Mouse (Mus musculus): ENCODE data around the gene Gdpgp1. TPM values are rescaled to one million over a fixed set of nuclear protein-coding genes. Genes with fewer than 3 reads are reported as not detected.
A peak's percentile ranks its signal among the peaks of the same experiment; 100 is the strongest.

Gdpgp1 gene
- polyA plus RNA-seq, 1 experiment: 3.0 TPM

DNA sequence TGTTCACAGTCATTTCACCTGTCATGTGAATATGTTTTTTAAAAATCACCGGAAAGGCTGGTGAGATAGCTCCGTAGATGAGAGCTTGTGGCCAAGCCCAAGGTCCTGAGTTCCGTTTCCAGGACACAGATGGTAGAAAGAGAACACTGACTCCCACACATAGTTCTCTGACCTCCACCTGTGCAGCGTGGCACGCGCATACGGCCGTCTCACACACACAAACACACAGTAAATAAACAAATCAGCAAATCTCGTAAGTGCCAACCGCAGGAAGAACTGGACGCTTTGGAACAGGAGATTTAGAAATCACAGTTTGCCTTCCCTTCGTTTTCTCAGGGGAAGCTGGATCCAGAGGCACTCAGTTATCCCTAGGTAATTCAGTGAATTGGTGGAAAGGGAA, 45.2 kb upstream of the Gdpgp1 start:
- H3K36me3 ChIP-seq (ENCODE audit: control insufficient read depth, insufficient read depth, low read length): no peaks in the 10 kb centered on the region
- H3K4me3 ChIP-seq (ENCODE audit: extremely low read depth, insufficient read depth, insufficient read length): no peak overlapping the region
- no peak for DNase-seq (ENCODE audit: low read depth in 1 of 2, low spot score in 2 of 2)
- no peak for TF ChIP-seq CTCF (IDR thresholded peaks at IDR 0.05; ENCODE audit: extremely low read depth, insufficient read depth, insufficient read length, insufficient replicate concordance)
- no peak for TF ChIP-seq POLR2A (IDR thresholded peaks at IDR 0.05; ENCODE audit: low read depth, low read length)
- no peaks in the 10 kb centered on the region for H3K27me3 ChIP-seq (ENCODE audit: control insufficient read depth, insufficient read depth, low read length)
- H3K27ac ChIP-seq (ENCODE audit: insufficient read depth, low read length): 0 out of 2 replicates have a peak overlapping the region, but pooled peaks have one; percentile 14
- WGBS: 80% methylated on average over 12 of the region's 12 CpGs
- peaks cover 42% of the 10 kb centered on the region for H3K4me1 ChIP-seq (ENCODE audit: control insufficient read depth, insufficient read depth, insufficient read length)

DNA sequence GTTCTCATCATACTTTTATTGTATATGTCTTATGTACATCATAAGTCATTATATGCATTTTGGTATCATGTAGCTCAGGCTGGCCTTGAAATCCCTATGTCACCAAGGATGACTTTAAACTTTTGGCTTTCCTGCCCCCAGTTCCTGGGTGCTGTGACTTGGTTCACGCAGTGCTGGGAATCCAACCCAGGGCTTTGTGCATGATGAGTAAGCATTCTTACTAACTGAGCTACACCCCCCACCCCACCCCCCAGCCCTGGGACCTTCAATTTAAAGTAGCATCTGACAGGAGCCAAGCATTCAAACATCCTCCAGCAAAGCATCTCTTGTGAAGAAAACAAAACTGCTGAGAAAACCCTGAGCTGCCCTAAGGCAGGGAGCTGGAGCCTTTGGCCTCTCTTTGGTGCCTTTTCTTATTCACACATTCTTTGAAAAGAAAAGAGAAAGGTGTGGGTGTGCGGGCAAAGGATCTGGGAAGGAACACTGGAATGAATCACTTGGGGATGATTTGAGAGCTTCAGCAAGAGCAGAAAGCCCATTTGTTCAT, 44.0 kb upstream of the Gdpgp1 start:
- DNase-seq (ENCODE audit: low read depth in 1 of 2, low spot score in 2 of 2): no peak
- Histone ChIP-seq H3K36me3 (ENCODE audit: control insufficient read depth, insufficient read depth, low read length) (no peaks in the 10 kb centered on the region), H3K27ac (ENCODE audit: insufficient read depth, low read length) (no peak overlapping the region), H3K27me3 (ENCODE audit: control insufficient read depth, insufficient read depth, low read length) (no peaks in the 10 kb centered on the region), H3K4me3 (ENCODE audit: extremely low read depth, insufficient read depth, insufficient read length) (no peak overlapping the region), H3K4me1 (ENCODE audit: control insufficient read depth, insufficient read depth, insufficient read length) (peaks cover 48% of the 10 kb centered on the region)
- 93% methylated on average over 2 of the region's 2 CpGs for WGBS
- TF ChIP-seq POLR2A (IDR thresholded peaks at IDR 0.05; ENCODE audit: low read depth, low read length): no peak
- TF ChIP-seq CTCF (IDR thresholded peaks at IDR 0.05; ENCODE audit: extremely low read depth, insufficient read depth, insufficient read length, insufficient replicate concordance): no peak

DNA sequence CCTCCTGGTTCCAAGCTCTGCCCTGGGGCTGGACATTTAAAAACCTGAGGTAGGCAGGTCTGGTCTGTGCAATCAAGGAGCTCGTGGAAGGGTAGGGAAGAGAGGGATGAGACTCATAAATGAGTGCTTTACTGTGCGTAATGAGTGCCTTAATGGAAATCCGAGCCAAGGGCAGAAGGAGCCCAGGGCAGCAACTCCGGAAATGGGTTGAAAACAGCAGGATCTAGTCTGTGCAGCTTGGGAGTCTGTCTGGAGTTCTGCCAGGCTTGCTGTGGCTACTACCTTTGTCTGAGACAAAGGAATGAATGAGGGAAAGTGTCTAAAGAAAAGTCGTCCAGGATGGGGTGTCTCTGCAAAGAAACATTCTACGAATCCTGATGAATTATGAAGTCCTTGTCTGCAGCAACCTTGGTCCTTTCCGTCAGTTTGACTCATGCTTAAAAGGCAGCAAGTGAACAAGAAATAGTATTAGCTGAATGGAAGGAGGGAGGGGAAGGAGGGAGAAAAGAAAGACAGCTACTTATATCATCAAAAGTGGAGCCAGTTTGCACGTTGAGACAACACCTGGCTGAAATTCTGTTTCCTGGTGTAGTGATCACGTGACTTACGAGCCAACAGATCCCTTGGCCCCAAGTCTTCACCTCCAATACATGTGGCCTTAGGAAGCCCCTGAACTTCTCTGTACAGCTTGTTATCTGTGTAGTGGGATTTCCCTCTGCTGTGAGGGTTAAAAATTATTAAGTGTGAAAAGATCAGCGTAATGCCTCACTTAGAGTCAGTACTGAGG, 43.3 kb upstream of the Gdpgp1 start:
- no peak overlapping the region for H3K27ac ChIP-seq (ENCODE audit: insufficient read depth, low read length)

DNA sequence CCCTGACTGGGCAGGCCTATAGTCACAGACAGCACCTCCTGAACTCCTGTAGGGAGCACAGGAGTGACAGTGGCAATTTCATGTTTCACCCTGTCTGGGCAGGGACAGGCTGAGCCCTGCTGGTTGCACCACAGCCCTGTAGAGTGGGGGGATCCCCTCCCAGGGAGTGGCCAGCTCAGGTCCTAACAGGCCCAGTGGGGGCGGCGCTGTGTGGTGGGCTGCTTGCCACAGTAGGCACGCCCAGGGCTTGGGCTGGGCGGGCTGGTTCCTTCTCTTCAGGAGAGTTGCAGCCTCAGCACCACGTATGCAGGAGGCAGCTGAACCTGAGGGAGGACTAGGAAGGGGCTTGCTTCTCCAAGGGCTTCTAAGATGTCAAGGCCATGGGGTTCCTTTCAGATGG, 41.2 kb upstream of the Gdpgp1 start:
- Histone ChIP-seq H3K27ac (ENCODE audit: insufficient read depth, low read length) (peak overlapping the region; percentile 95), H3K36me3 (ENCODE audit: control insufficient read depth, insufficient read depth, low read length) (no peaks in the 10 kb centered on the region), H3K4me3 (ENCODE audit: extremely low read depth, insufficient read depth, insufficient read length) (no peak overlapping the region), H3K4me1 (ENCODE audit: control insufficient read depth, insufficient read depth, insufficient read length) (peaks cover 48% of the 10 kb centered on the region), H3K27me3 (ENCODE audit: control insufficient read depth, insufficient read depth, low read length) (no peaks in the 10 kb centered on the region)
- no peak for TF ChIP-seq CTCF (IDR thresholded peaks at IDR 0.05; ENCODE audit: extremely low read depth, insufficient read depth, insufficient read length, insufficient replicate concordance)
- no peak; the same call in 1 of the 2 replicates for TF ChIP-seq POLR2A (IDR thresholded peaks at IDR 0.05; ENCODE audit: low read depth, low read length)
- WGBS: 7% methylated on average over 5 of the region's 5 CpGs
- peak in 1 of 2 experiments; percentile 78 for DNase-seq (ENCODE audit: low read depth in 1 of 2, low spot score in 2 of 2)

More for the DNA sequence above, 43.3 kb upstream of the Gdpgp1 start:
- Histone ChIP-seq H3K27me3 (ENCODE audit: control insufficient read depth, insufficient read depth, low read length) (no peaks in the 10 kb centered on the region), H3K4me1 (ENCODE audit: control insufficient read depth, insufficient read depth, insufficient read length) (peaks cover 51% of the 10 kb centered on the region), H3K4me3 (ENCODE audit: extremely low read depth, insufficient read depth, insufficient read length) (no peak overlapping the region), H3K36me3 (ENCODE audit: control insufficient read depth, insufficient read depth, low read length) (no peaks in the 10 kb centered on the region)
- 73% methylated on average over 11 of the region's 11 CpGs for WGBS
- DNase-seq (ENCODE audit: low read depth in 1 of 2, low spot score in 2 of 2): no peak
- no peak for TF ChIP-seq CTCF (IDR thresholded peaks at IDR 0.05; ENCODE audit: extremely low read depth, insufficient read depth, insufficient read length, insufficient replicate concordance)
- no peak for TF ChIP-seq POLR2A (IDR thresholded peaks at IDR 0.05; ENCODE audit: low read depth, low read length)

DNA sequence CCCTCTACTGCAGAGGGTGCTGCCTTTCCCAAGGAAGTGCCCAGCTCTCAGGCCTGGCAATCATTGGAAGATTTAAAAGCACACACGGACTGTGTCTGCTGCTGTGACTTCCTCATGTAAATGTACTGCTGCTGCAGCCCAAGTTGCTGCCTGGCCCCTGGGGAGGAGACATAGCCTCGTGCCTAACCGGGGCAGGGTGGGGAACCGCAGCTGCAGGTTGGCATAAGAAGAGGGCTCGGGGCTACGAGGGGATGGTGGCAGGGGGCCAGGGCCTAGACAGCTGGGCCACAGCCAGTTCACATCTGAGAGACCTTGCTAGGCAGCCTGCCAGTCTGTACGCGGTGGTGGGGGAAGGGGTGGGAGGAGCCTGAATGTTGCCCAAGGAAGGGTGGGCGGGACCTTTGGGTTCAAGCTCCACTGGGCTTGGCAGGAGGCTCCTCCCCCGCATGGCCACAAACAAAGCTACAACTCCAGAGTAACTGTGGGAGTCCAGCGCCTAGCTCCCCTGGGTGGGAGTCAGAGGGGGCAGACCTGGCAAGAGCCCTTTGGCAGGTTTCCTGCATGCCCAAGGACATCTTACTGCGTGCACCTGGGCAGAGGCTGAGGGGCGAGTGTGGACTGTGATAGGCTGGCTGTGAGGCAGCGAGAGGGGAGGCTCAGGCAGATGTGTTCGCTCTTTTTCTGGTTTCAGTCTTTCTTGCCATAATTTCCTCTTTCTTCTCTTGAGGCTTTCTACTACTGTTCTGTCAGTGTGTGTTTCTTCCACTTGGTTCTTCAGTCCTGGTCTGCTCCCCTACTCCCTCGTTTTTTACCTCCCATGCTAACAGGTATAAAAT, 40.2 kb upstream of the Gdpgp1 start:
- Histone ChIP-seq H3K4me1 (ENCODE audit: control insufficient read depth, insufficient read depth, insufficient read length) (peaks cover 42% of the 10 kb centered on the region), H3K27me3 (ENCODE audit: control insufficient read depth, insufficient read depth, low read length) (no peaks in the 10 kb centered on the region), H3K27ac (ENCODE audit: insufficient read depth, low read length) (peak overlapping the region; percentile 95), H3K36me3 (ENCODE audit: control insufficient read depth, insufficient read depth, low read length) (no peaks in the 10 kb centered on the region), H3K4me3 (ENCODE audit: extremely low read depth, insufficient read depth, insufficient read length) (peak overlapping the region; percentile 33; the same call in 1 of the 2 replicates)
- TF ChIP-seq CTCF (IDR thresholded peaks at IDR 0.05; ENCODE audit: extremely low read depth, insufficient read depth, insufficient read length, insufficient replicate concordance) (no peak), POLR2A (IDR thresholded peaks at IDR 0.05; ENCODE audit: low read depth, low read length) (peak; percentile 52)
- peak; percentile 71 to 89 for DNase-seq (ENCODE audit: low read depth in 1 of 2, low spot score in 2 of 2)
- under 1% methylated on average over 16 of the region's 16 CpGs for WGBS

DNA sequence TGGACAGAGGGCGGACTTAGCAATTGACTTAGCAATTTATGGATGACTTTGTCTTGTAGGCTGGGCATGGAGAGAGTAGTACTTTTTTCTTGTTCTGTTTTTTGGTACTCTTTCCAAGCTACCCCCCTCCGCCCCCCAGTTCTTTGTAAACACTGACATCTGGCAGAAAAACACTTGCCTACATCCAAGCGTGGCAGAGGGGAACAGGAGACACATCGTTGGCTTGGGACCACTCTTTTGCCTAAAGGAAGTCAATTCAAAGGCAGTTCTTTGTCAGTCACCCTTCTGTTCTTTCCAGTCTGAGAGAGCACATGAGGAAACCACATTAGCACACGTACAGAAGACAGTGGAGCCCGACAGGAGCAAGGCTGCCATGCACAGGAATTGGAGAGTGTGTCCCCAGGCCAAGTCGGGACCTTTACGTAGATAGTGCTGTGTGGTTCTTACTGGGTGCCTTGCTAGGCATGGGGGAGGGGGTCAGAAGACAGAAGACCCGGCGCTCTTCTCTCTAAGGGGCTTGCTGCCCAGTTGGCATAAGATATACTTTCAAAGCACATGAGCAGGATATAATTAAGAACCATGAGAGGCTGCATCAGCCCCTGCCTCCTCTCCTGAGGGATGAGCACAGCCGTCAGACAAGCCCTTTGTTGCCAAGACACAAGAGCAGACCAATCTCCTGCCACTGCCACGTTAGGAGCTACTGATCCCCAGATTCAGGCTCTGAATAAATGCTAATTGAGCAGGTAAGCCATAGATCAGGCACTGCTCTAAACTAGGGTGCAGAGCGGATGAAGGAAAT, 38.5 kb upstream of the Gdpgp1 start:
- WGBS: 50% methylated on average over 13 of the region's 13 CpGs
- DNase-seq (ENCODE audit: low read depth in 1 of 2, low spot score in 2 of 2): no peak
- H3K4me3 ChIP-seq (ENCODE audit: extremely low read depth, insufficient read depth, insufficient read length): no peak overlapping the region
- H3K27me3 ChIP-seq (ENCODE audit: control insufficient read depth, insufficient read depth, low read length): no peaks in the 10 kb centered on the region
- H3K36me3 ChIP-seq (ENCODE audit: control insufficient read depth, insufficient read depth, low read length): no peaks in the 10 kb centered on the region
- H3K4me1 ChIP-seq (ENCODE audit: control insufficient read depth, insufficient read depth, insufficient read length): peaks cover 43% of the 10 kb centered on the region
- peak overlapping the region; percentile 69 for H3K27ac ChIP-seq (ENCODE audit: insufficient read depth, low read length)
- TF ChIP-seq POLR2A (IDR thresholded peaks at IDR 0.05; ENCODE audit: low read depth, low read length) (no peak), CTCF (IDR thresholded peaks at IDR 0.05; ENCODE audit: extremely low read depth, insufficient read depth, insufficient read length, insufficient replicate concordance) (no peak)
